Mouse (Mus musculus): ENCODE measurements around the gene Afap1. TPM values are rescaled to one million over a fixed set of nuclear protein-coding genes. Genes with fewer than 3 reads are reported as not detected.

Afap1 gene
- polyA plus RNA-seq, 1 experiment from 2014 or later: 18.8 TPM

GRCm38 (mm10) chr5:35925171-35925634, 32.1 kb downstream of the Afap1 start:
- H3K4me2 ChIP-seq (ENCODE audit: low read length): no peak overlapping the region
- DNase-seq (ENCODE audit: low spot score) (no peak), ATAC-seq (replicated peaks; ENCODE audit: low FRiP score, low TSS enrichment, low read depth) (no peak)
- 38% methylated on average over 12 of the region's 12 CpGs for WGBS
- no peaks in the 10 kb centered on the region for H3K27me3 ChIP-seq (replicated peaks; ENCODE audit: control insufficient read depth, insufficient read depth, low read length)
- H3K4me3 ChIP-seq (ENCODE audit: low read depth, low read length): no peak overlapping the region
- H3K9me3 ChIP-seq (ENCODE audit: control insufficient read depth, low read length): no peaks in the 10 kb centered on the region
- peak overlapping the region; percentile 78 for H3K27ac ChIP-seq (ENCODE audit: low read depth)
- 0 out of 2 replicates have a peak, but pooled peaks cover 3% of the 10 kb centered on the region for H3K36me3 ChIP-seq (ENCODE audit: control insufficient read depth, insufficient read depth, low read length)
- peaks cover 69% of the 10 kb centered on the region for H3K4me1 ChIP-seq (replicated peaks; ENCODE audit: control insufficient read depth, insufficient read depth, low read length)
- no peak overlapping the region for H3K9ac ChIP-seq (ENCODE audit: low read length)

GRCm38 (mm10) chr5:35926511-35926910, 33.4 kb downstream of the Afap1 start:
- Histone ChIP-seq H3K36me3 (ENCODE audit: control insufficient read depth, insufficient read depth, low read length) (0 out of 2 replicates have a peak, but pooled peaks cover 3% of the 10 kb centered on the region), H3K9ac (ENCODE audit: low read length) (no peak overlapping the region), H3K27me3 (replicated peaks; ENCODE audit: control insufficient read depth, insufficient read depth, low read length) (no peaks in the 10 kb centered on the region), H3K27ac (ENCODE audit: low read depth) (no peak overlapping the region), H3K4me1 (replicated peaks; ENCODE audit: control insufficient read depth, insufficient read depth, low read length) (peaks cover 62% of the 10 kb centered on the region), H3K4me2 (ENCODE audit: low read length) (no peak overlapping the region), H3K9me3 (ENCODE audit: control insufficient read depth, low read length) (no peaks in the 10 kb centered on the region), H3K4me3 (ENCODE audit: low read depth, low read length) (no peak overlapping the region)
- ATAC-seq (replicated peaks; ENCODE audit: low FRiP score, low TSS enrichment, low read depth) (no peak), DNase-seq (ENCODE audit: low spot score) (no peak)
- 88% methylated on average over 8 of the region's 8 CpGs for WGBS

- DNase-seq (ENCODE audit: low spot score) (no peak), ATAC-seq (replicated peaks; ENCODE audit: low FRiP score, low TSS enrichment, low read depth) (no peak)
- Histone ChIP-seq H3K36me3 (ENCODE audit: control insufficient read depth, insufficient read depth, low read length) (peaks cover 4% of the 10 kb centered on the region), H3K9ac (ENCODE audit: low read length) (no peak overlapping the region), H3K27me3 (replicated peaks; ENCODE audit: control insufficient read depth, insufficient read depth, low read length) (no peaks in the 10 kb centered on the region), H3K27ac (ENCODE audit: low read depth) (peak overlapping the region; percentile 87), H3K4me1 (replicated peaks; ENCODE audit: control insufficient read depth, insufficient read depth, low read length) (peaks cover 33% of the 10 kb centered on the region), H3K9me3 (ENCODE audit: control insufficient read depth, low read length) (no peaks in the 10 kb centered on the region), H3K4me3 (ENCODE audit: low read depth, low read length) (no peak overlapping the region), H3K4me2 (ENCODE audit: low read length) (no peak overlapping the region)
- WGBS: 25% methylated on average over 5 of the region's 5 CpGs
Observed at GRCm38 (mm10) chr5:35931296-35931695, 38.2 kb downstream of the Afap1 start.

GRCm38 (mm10) chr5:35933059-35933458, 39.9 kb downstream of the Afap1 start:
- H3K36me3 ChIP-seq (ENCODE audit: control insufficient read depth, insufficient read depth, low read length): peaks cover 10% of the 10 kb centered on the region
- no peak overlapping the region for H3K4me2 ChIP-seq (ENCODE audit: low read length)
- no peaks in the 10 kb centered on the region for H3K27me3 ChIP-seq (replicated peaks; ENCODE audit: control insufficient read depth, insufficient read depth, low read length)
- WGBS: 79% methylated on average over 10 of the region's 10 CpGs
- ATAC-seq (replicated peaks; ENCODE audit: low FRiP score, low TSS enrichment, low read depth) (no peak), DNase-seq (ENCODE audit: low spot score) (no peak)
- H3K9ac ChIP-seq (ENCODE audit: low read length): no peak overlapping the region
- no peaks in the 10 kb centered on the region for H3K9me3 ChIP-seq (ENCODE audit: control insufficient read depth, low read length)
- peaks cover 27% of the 10 kb centered on the region for H3K4me1 ChIP-seq (replicated peaks; ENCODE audit: control insufficient read depth, insufficient read depth, low read length)
- no peak overlapping the region for H3K4me3 ChIP-seq (ENCODE audit: low read depth, low read length)
- H3K27ac ChIP-seq (ENCODE audit: low read depth): no peak overlapping the region

- H3K4me1 ChIP-seq (replicated peaks; ENCODE audit: control insufficient read depth, insufficient read depth, low read length): peaks cover 28% of the 10 kb centered on the region
- DNase-seq (ENCODE audit: low spot score): no peak
- 47% methylated on average over 7 of the region's 7 CpGs for WGBS
- no peak overlapping the region for H3K27ac ChIP-seq (ENCODE audit: low read depth)
- no peak overlapping the region for H3K4me3 ChIP-seq (ENCODE audit: low read depth, low read length)
- no peaks in the 10 kb centered on the region for H3K9me3 ChIP-seq (ENCODE audit: control insufficient read depth, low read length)
- H3K4me2 ChIP-seq (ENCODE audit: low read length): no peak overlapping the region
- no peak overlapping the region for H3K9ac ChIP-seq (ENCODE audit: low read length)
- peaks cover 12% of the 10 kb centered on the region for H3K36me3 ChIP-seq (ENCODE audit: control insufficient read depth, insufficient read depth, low read length)
- H3K27me3 ChIP-seq (replicated peaks; ENCODE audit: control insufficient read depth, insufficient read depth, low read length): no peaks in the 10 kb centered on the region
- no peak for ATAC-seq (replicated peaks; ENCODE audit: low FRiP score, low TSS enrichment, low read depth)
Observed at GRCm38 (mm10) chr5:35935939-35936338, 42.8 kb downstream of the Afap1 start.

- H3K27ac ChIP-seq (ENCODE audit: low read depth): peak overlapping the region; percentile 39; the same call in 1 of the 2 replicates
- H3K4me2 ChIP-seq (ENCODE audit: low read length): no peak overlapping the region
- no peak overlapping the region for H3K9ac ChIP-seq (ENCODE audit: low read length)
- H3K36me3 ChIP-seq (ENCODE audit: control insufficient read depth, insufficient read depth, low read length): peaks cover 13% of the 10 kb centered on the region
- H3K4me1 ChIP-seq (replicated peaks; ENCODE audit: control insufficient read depth, insufficient read depth, low read length): peaks cover 18% of the 10 kb centered on the region
- DNase-seq (ENCODE audit: low spot score): no peak
- no peaks in the 10 kb centered on the region for H3K27me3 ChIP-seq (replicated peaks; ENCODE audit: control insufficient read depth, insufficient read depth, low read length)
- no peak for ATAC-seq (replicated peaks; ENCODE audit: low FRiP score, low TSS enrichment, low read depth)
- no peaks in the 10 kb centered on the region for H3K9me3 ChIP-seq (ENCODE audit: control insufficient read depth, low read length)
- no peak overlapping the region for H3K4me3 ChIP-seq (ENCODE audit: low read depth, low read length)
- 42% methylated on average over 10 of the region's 10 CpGs for WGBS
Observed at GRCm38 (mm10) chr5:35938249-35939223, 45.4 kb downstream of the Afap1 start.

- no peak overlapping the region for H3K4me3 ChIP-seq (ENCODE audit: low read depth, low read length)
- DNase-seq (ENCODE audit: low spot score) (no peak), ATAC-seq (replicated peaks; ENCODE audit: low FRiP score, low TSS enrichment, low read depth) (no peak)
- peaks cover 21% of the 10 kb centered on the region for H3K4me1 ChIP-seq (replicated peaks; ENCODE audit: control insufficient read depth, insufficient read depth, low read length)
- 0 out of 2 replicates have a peak overlapping the region, but pooled peaks have one; percentile 17 for H3K27ac ChIP-seq (ENCODE audit: low read depth)
- no peaks in the 10 kb centered on the region for H3K9me3 ChIP-seq (ENCODE audit: control insufficient read depth, low read length)
- no peaks in the 10 kb centered on the region for H3K27me3 ChIP-seq (replicated peaks; ENCODE audit: control insufficient read depth, insufficient read depth, low read length)
- no peak overlapping the region for H3K9ac ChIP-seq (ENCODE audit: low read length)
- peaks cover 13% of the 10 kb centered on the region for H3K36me3 ChIP-seq (ENCODE audit: control insufficient read depth, insufficient read depth, low read length)
- no peak overlapping the region for H3K4me2 ChIP-seq (ENCODE audit: low read length)
- 80% methylated on average over 6 of the region's 6 CpGs for WGBS
Observed at GRCm38 (mm10) chr5:35939958-35940357, 46.8 kb downstream of the Afap1 start.

- H3K27ac ChIP-seq (ENCODE audit: low read depth): no peak overlapping the region
- H3K4me1 ChIP-seq (replicated peaks; ENCODE audit: control insufficient read depth, insufficient read depth, low read length): peaks cover 7% of the 10 kb centered on the region
- ATAC-seq (replicated peaks; ENCODE audit: low FRiP score, low TSS enrichment, low read depth) (no peak), DNase-seq (ENCODE audit: low spot score) (no peak)
- no peak overlapping the region for H3K4me2 ChIP-seq (ENCODE audit: low read length)
- H3K36me3 ChIP-seq (ENCODE audit: control insufficient read depth, insufficient read depth, low read length): peaks cover 22% of the 10 kb centered on the region
- H3K27me3 ChIP-seq (replicated peaks; ENCODE audit: control insufficient read depth, insufficient read depth, low read length): no peaks in the 10 kb centered on the region
- H3K4me3 ChIP-seq (ENCODE audit: low read depth, low read length): no peak overlapping the region
- WGBS: 74% methylated on average over 5 of the region's 5 CpGs
- H3K9ac ChIP-seq (ENCODE audit: low read length): no peak overlapping the region
- no peaks in the 10 kb centered on the region for H3K9me3 ChIP-seq (ENCODE audit: control insufficient read depth, low read length)
Observed at GRCm38 (mm10) chr5:35943541-35943940, 50.4 kb downstream of the Afap1 start.

All from intestine, embryonic 14.5 days (tissue).